Mouse (Mus musculus) MEL (cell line): ENCODE data around the gene Klrb1.
A peak's percentile ranks its signal among the peaks of the same experiment; 100 is the strongest.
"Not testable (repeated sequence)": the region's sequence is repeated elsewhere in the genome, so short reads cannot be mapped to it uniquely, and the experiment has no call there.

Experiments used
- CHD2 ChIP-seq: IDR thresholded peaks from 2 replicates; pipeline ENCODE4 v1.6.1; 2011; ENCODE audit warnings: low read length, improper control_type of control experiment
- CTCF ChIP-seq, 3 experiments: IDR thresholded peaks in 2 of 3; conservative IDR thresholded peaks in 1 of 3; 2 replicates each; pipeline ENCODE4 v1.5.1; 2011 to 2012; ENCODE audit warnings: low read length in 3 of 3, low read depth in 2 of 3, mild to moderate bottlenecking in 2 of 3, improper control_type of control experiment in 1 of 3, inconsistent platforms in 1 of 3, mixed read lengths in 1 of 3, moderate library complexity in 1 of 3; ENCODE audit not compliant: control insufficient read depth in 1 of 3, insufficient read depth in 1 of 3, poor library complexity in 1 of 3, severe bottlenecking in 1 of 3
- GABPA ChIP-seq: IDR thresholded peaks from 2 replicates; pipeline ENCODE4 v1.6.1; 2012; ENCODE audit warnings: low read depth, mild to moderate bottlenecking, inconsistent platforms, low read length, improper control_type of control experiment, moderate library complexity
- MXI1 ChIP-seq: IDR thresholded peaks from 2 replicates; pipeline ENCODE4 v1.6.1; 2011; ENCODE audit warnings: mild to moderate bottlenecking, low read depth, low read length, improper control_type of control experiment
- POLR2A ChIP-seq, 2 experiments: IDR thresholded peaks; 2 replicates each; pipeline ENCODE4 v1.6.1; 2011 to 2012; ENCODE audit warnings: low read length in 2 of 2, mild to moderate bottlenecking in 2 of 2, control low read depth in 1 of 2, improper control_type of control experiment in 1 of 2, low read depth in 1 of 2, moderate library complexity in 1 of 2; ENCODE audit not compliant: control insufficient read depth in 1 of 2, insufficient read depth in 1 of 2, poor library complexity in 1 of 2
- USF1 ChIP-seq: IDR thresholded peaks from 2 replicates; pipeline ENCODE4 v1.6.1; 2014; ENCODE audit warnings: low read depth, mild to moderate bottlenecking, inconsistent platforms, low read length, improper control_type of control experiment, moderate library complexity
- USF2 ChIP-seq, 2 experiments: IDR thresholded peaks; 2 replicates each; pipeline ENCODE4 v1.6.1; 2011 to 2012; ENCODE audit warnings: improper control_type of control experiment in 2 of 2, low read length in 2 of 2, borderline replicate concordance in 1 of 2, inconsistent platforms in 1 of 2, low read depth in 1 of 2, mild to moderate bottlenecking in 1 of 2; ENCODE audit not compliant: insufficient read depth in 1 of 2
- ZMIZ1 ChIP-seq: IDR thresholded peaks from 2 replicates; pipeline ENCODE4 v1.6.1; 2012; ENCODE audit warnings: low read depth, mild to moderate bottlenecking, inconsistent platforms, low read length, improper control_type of control experiment, moderate library complexity

DNA sequence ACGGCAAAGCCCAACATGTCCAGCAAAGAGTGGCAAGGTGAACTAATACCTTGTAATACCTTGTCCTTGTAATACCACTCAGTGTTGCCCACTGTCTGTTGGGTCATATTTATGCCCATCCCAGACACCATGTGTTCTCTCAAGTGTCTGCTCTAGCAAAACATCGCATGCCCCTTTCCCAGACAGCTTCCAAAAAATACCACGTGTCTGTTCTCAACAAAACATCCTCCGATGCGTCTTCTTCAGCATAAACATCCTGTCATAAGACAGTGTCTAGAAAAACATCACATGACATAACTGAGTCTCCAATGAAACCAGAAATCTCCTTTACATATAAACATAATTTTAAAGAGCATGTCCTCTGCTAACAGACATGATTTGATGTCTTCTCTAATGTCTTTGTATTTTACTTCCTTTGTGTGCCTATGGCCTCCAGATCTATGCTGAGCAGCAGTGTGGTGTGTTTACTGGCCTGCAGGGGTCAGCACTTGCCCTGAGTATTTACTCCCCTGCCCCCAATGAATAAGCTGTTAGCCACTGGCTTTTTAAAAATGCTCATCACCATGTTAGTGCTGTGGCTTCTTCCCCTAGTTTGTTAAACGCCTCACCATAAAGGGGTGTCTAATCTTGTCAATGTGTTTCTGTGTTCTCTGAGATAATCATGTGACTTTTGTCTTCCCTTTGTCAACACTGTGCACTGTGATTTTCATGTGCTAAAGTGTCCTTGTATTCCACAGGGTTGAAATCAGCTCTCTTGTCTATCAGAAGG lies 43.8 kb upstream of the Klrb1 start:
- not testable (repeated sequence) for TF ChIP-seq POLR2A (IDR thresholded peaks at IDR 0.05; ENCODE audit: control insufficient read depth in 1 of 2, insufficient read depth in 1 of 2, low read depth in 1 of 2, low read length in 2 of 2, poor library complexity in 1 of 2); CHD2; GABPA; MXI1; ZMIZ1; USF1; USF2 (IDR thresholded peaks at IDR 0.05; ENCODE audit: borderline replicate concordance in 1 of 2, insufficient read depth in 1 of 2, low read depth in 1 of 2, low read length in 2 of 2)
- TF ChIP-seq CTCF (IDR thresholded peaks at IDR 0.05 in 2 of 3, conservative IDR thresholded peaks at IDR 0.05 in 1 of 3; ENCODE audit: control insufficient read depth in 1 of 3, insufficient read depth in 1 of 3, low read depth in 2 of 3, low read length in 3 of 3, poor library complexity in 1 of 3, severe bottlenecking in 1 of 3) = peak; percentile 33 to 62 (median 55); a peak in 5 of 6 replicates
